Mouse (Mus musculus) CD4-positive, CD25-positive, alpha-beta regulatory T cell, adult 2 months (primary cell): ENCODE measurements around the gene Slc7a15.
"Not testable (repeated sequence)": the region's sequence is repeated elsewhere in the genome, so short reads cannot be mapped to it uniquely, and the experiment has no call there.

Source experiments
- DNase-seq: peaks from one replicate; pipeline ENCODE4 v3.0.0-alpha.2; 2012; ENCODE audit warnings: low read depth, low spot score

Slc7a15 gene

DNA sequence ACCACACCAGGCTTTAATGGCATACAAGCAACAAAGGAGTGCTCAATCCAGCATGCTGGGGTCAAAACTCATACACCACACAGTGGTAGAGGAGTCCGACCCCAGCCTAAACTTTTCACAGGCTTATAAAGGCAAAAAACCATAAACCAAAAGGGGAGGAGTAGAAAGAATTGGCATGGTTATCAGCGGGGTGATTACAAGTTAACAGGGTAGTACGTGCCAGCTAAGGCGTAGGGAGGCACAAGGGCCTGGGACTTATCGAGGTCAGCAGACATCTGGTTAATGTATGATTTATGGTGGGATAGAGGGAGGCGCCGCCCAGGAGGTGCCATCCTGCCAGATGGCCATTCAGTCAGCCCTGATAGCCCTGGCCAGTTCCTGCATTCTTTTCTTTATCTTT, at the start of gene Slc7a15:
Gene Slc7a15 (minus strand): TSS at position 101 of the 400 bp plus-strand sequence.
- DNase-seq, result not testable (repeated sequence)

DNA sequence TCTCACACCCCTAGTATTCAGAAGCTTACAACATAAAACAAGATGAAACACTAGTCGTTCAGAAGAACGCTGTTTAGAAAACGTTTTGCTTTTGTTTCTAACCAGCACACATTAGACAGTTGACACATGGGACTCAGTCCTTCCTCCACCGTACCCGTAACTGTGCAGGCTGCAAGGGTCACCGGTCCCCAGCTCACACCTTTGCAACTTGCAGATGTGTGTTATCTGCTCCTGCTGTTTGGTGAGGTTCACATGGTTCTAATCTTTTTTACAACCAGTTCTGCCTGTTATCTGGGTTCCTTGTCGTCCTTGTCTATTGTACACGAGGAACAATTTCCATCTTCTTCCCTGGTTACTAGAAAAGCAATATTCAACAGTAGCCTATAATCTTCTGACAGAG, 49.3 kb upstream of the Slc7a15 start:
- not testable (repeated sequence) for DNase-seq

DNA sequence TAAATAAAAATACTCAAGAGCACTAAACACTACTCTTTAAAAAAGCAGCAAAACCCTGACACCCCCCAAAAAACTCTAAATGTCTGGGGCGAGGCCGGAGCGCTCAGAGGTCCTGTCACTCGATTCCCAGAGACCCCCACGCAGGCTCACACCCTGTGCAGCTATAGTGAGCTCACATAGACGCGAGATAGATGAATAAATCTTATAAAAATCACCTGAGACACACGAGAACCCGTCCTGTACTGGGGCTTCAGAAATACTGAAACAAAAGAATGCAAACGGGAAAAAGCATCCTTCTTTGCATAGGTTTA, 42.5 kb upstream of the Slc7a15 start:
- no peak for DNase-seq

DNA sequence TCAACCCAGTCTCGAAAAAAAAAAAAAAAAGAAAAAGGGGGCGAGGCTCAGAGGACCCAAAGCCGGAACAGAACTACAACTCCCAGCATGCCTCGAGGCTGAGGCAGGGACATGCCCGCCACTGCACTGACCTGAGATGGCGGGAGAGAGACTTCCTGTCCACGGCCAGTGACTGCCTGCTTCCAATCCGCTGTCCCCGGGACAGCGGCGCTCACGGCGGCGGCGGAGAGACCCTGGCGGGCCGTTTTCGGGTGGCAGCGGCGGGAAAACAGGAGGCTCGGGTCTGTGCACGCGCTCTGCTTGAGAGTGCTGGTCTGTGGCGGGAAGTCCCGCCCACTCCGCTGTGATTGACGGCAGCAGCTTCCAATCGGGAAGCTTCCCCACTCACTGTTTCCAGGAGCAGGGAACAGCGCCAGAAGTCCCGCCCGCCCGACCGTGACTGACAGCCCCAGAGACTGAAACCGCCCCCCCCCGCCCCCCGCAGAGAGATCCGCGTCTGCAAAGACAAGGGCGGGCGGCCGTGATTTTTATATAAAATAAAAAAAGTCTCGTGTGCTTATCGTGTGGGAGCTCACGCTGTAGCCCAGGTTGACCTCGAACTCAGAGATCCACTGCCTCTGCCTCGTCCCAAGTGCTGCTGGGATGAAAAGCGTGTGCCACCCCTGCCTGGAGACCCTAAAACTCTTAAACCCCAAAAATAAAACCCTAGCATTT, 42.0 kb upstream of the Slc7a15 start:
- DNase-seq, result peak; percentile 98

DNA sequence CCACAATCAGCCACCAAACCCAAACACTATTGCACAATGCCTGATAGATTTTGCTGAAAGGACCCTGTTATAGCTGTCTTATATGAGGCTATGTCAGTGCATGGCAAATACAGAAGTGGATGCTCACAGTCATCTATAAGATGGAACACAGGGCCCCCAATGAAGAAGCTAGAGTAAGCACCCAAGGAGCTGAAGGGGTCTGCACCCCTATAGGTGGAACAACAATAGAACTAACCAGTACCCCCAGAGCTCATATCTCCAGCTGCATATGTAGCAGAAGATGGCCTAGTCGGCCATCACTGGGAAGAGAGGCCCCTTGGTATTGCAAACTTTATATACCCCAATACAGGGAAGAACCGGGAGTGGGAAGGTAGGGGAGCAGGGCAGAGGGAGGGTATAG, 41.3 kb upstream of the Slc7a15 start:
- not testable (repeated sequence) for DNase-seq

DNA sequence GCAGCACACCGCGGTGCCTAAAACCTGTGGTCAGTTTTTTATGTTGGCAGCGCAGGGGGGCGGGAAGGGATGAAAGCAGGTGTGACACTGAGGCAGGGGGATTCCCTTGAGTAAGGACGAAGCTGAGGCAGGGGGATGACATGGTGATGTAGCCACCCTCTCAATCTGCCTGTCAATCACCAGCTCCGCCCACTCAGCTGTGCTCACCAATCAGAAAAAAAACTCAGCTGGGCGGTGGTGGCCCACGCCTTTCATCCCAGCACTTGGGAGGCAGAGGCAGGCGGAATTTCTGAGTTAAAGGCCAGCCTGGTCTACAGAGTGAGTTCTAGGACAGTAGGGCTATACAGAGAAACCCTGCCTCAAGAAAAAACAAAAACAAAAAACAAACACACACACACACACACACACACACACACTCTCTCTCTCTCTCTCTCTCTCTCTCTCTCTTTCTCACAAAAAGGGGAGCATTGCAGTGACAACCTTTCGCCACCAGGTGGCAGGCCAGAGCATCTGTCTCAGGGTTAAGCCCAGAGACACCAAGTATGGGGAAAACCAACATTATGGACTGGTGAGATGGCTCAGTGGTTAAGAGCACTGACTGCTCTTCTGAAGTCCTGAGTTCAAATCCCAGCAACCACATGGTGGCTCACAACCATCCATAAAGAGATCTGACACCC, 39.7 kb upstream of the Slc7a15 start:
- DNase-seq, result peak; percentile 94

DNA sequence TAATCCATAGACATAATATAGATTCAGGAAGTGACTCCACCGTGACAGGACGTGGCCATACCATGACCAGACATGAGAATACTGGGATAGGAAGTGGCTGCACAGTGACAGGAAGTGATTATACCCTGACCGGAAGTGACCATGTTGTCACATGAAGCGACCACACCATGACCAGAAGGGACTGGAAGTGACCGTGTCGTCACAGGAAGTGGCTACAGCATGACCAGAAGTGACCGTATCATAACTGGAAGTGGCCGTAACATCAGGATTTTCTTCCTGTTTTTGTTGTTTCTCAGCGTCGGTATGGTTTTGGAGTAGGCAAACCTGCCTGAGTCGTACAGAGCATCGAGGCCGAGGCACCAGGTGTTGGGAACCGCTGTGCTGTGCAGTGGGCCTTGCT, 38.1 kb upstream of the Slc7a15 start:
- peak; percentile 41 for DNase-seq

DNA sequence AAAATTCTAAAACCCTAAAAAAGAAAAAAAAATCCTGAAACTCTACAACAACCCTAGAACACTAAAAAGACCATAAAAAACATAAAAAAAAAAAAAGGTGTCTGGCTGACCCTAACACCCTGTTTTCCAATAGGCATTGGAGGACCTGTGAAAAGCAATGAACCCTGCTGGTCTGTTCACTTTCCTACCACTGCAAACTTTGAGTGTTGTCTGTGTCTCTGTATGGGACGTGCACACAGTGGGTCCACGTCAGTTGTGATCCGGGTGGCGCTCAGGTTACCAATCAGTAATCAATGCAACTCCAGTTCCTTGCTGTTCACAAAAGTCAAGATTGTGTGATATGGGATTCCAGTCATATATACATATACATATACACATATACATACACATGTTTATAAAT, 36.7 kb upstream of the Slc7a15 start:
- peak; percentile 45 for DNase-seq

DNA sequence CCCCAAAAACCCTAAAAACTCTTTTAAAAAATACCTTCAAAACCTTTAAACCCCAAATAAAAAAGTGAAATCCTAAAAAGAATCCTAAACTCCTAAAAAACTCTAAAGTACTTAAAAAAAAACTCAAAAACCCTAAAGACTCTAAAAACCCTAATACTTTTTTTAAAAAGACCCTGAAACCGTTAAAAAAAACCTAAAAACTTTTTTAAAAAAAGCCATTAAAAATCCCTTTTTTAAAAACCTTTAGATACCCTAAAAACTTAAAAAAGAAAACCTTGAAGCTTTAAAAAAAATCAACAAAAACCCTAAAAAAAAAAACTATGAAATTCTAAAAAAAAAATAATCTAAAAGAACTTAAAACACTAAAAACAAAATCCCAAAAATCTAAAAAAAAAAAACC, 35.4 kb upstream of the Slc7a15 start:
- no peak for DNase-seq

DNA sequence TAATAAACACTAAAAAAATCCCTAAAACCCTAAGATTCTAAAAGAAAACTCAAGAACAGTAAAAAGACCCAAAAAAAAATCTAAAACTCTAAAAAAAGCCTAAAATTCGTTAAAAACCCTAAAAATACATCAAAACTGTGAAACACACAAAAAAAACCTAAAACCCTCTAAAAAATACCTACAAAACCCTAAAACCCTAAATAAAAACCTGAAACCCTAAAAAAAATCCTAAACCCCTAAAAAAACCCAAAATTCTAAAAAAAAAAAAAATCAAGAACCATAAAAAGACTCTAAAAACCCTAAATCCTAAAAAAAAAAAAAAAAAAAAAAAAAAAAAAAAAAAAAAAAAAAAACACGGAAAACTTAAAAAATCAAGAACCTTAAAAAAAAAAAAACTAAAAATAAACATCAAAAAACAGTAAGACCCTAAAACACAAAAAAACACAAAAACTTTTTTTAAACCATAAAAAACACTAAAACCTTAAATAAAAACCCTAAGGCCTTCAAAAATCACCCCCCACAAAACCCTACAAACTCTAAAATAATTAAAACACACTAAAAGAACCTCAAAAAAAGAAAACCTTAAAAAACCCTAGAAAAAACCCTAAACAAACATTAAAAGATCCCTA, 34.0 kb upstream of the Slc7a15 start:
- no peak for DNase-seq

DNA sequence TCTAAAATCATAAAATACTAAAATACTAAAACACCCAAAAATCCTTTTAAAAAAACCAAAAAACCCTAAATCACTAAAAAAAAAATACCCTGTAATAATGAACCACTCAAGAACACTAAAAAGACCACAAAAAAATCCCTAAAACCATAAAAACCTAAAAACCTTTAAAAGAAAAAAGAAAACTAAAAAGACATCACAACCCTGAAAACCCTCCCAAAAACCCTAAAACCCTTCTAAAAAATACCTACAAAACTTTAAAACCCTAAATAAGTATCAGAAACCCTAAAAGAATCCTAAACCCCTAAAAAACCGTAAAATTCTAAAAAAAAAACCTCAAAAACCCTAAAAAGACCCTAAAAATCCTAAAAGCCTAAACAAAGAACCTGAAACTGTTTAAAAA, 32.8 kb upstream of the Slc7a15 start:
- DNase-seq, result no peak

DNA sequence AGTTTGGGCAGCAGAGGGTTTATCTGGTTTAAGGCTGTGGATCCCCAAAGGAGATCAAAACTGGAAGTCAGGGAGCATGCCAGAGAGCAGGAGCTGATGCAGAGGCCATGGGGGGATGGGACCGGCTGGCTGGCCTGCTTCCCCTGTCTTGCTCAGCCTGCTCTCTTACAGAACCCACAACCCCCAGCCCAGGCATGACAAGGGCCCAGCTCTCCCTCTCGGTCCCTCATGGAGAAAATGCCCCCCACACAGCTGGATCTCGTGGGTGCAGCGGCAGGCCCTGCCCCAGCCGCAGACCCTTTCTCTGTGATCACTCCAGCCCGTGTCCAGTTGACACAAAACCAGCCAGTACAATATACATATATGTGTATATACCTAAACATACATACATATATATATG, 30.7 kb upstream of the Slc7a15 start:
- DNase-seq, result no peak

DNA sequence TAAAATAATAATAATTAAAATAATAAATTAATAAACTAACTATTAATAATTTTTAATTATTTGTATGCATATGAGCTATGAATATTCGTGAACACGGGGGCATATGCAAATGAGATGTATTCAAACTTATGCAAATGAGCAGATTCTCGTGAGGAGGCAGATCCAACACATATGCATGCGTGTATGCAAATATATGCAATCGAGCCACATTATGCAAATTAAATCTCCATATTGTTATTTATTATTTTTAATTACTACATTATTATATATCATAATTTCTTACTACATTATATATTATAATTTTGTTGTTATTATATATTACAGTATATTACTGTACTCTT, 21.8 kb upstream of the Slc7a15 start:
- DNase-seq, result no peak

DNA sequence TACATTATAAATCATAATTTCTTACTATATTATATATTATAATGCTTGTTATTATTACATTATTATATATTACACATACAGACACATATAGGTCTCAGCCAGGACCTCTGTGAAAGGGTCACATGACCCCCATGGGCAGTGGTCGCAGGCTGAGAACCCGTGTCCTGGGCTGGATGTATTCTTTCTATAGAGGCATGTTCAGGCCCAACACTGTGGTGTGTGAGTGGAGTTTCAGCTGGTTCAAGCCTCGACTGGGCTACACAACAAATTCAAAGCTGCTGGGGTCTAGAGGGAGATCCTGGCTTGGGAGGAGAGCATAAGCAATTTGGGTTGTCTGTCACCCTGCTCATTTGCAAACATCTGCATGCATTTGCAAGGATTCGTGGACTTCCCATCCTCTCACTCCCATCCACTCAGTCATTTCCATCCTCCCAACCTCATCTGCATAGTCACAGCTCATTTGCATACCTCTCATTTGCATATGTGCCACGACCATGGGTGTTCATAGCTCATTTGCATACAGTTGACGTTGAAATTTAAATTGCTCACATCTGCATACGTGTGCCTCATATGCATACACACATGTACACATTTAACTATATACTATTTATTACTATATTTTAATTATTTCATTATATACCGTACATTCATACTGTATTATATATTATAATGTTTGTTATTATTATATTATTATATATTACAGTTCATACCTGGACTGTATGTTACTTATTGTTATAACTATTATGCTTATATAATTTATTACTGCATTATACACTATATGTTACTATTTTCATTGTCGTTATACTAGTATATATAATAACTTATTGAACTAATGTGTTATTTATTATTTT, 21.2 kb upstream of the Slc7a15 start:
- DNase-seq, result peak; percentile 45

DNA sequence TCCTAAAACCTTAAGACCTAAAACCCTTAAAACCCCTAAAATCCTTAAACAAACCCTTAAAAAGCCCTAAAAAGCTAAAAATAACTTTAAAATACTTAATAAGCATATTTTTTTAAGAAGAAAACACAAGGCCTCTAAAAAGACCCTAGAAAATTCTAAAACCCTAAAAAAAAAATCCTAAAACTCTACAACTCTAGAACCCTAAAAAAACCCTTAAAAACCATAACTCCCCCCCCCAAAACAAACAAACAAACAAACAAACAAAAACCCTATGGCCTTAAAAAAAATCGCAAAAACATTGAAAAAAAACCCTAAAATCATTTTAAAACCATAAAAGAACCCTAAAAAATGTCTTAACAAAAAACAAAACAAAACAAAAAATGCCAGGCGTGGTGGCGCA, 19.4 kb upstream of the Slc7a15 start:
- no peak for DNase-seq

DNA sequence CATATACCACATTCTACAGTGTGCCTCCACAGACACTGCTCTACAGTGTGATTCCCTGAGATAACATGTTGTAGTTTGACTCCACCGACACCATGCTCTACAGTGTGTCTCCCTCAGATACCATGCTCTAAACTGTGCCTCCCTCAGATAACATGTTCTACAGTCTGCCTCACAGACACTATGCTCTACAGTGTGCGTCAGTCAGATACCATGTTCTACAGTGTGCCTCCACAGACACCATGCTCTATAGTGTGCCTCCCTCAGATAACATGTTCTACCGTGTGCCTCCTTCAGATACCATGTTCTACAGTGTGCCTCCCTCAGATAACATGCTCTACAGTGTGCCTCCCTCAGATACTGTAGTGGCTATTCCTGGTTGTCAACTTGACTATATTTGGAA, 10.2 kb upstream of the Slc7a15 start:
- DNase-seq, result no peak

DNA sequence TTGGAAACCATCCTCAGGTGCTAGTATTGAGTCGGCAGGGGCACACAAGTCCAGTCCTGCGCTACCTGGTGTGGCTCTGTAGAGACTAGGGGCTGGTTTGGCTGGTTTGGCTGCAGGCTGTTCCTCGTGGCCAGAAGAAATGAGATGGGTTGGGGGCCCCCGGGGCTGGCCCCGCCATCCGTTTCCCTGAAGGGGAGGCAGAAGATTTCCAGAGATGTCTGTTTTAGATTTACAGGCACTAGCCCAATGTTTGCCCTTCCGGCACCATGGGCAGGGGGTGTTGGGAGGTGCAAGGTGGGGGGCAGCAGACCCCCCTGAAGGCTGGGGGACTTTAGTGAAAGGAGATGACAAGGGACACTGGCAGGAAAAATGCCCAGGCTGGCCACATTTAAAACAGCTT, 3.3 kb downstream of the Slc7a15 start:
- DNase-seq, result no peak

DNA sequence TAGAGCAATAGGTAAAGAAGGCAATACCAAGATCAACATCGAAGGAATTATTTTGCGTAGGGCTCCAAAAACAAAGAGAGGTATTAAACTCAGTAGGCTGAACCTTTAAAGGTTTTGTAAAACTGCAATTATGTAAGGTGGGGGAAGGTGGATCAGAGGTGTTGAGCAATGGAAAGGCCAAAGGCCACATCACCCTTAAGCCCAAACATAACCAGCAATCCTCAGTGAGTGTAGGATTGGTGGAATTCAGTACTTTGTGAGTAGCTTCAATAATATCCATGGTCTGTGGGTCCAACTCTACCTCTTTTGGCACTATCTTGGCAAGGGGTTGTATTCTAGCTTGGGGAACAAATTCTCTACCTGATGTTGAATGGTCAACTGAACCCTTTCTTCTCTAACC, 7.5 kb downstream of the Slc7a15 start:
- not testable (repeated sequence) for DNase-seq

DNA sequence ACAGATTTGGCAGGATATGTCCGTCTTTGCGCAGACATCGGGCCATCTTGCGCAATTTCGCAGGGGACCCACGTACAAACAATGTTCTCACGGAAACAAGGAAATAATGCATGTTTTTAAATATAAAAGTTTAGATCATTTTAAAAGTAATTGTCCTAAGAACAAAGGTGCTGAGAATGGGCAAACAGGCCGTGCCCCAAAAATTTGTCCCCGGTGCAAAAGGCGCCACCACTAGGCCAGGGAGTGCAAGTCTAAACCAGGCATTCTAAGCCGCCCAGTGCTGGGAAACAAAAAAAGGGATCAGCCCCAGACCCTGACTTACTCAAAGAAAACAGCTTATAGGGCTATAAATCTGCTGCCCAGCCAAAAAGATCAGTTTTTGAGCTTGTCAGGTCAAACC, 25.5 kb downstream of the Slc7a15 start:
- no peak for DNase-seq

DNA sequence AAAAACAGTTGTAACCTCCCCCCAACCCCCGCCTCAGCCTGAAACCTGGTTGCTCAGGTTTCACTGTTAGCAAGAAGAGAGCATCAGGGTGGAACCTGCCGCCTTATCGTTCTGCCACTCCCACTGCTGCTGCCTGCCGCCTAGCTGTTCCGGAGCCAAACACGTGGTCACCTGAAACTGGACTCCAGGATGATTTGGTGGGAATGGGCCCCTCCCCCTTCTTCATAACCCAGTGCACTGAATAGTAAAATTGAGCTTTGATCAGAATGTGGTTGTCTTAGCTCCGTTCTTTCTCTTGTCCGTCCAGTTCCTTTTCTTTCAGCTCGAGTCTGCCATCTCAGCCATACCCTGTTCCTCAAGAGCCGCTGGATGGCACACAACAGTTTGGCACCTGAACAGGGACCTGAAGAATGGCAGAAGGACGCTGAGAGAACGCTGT, 26.9 kb downstream of the Slc7a15 start:
- DNase-seq, result not testable (repeated sequence)

DNA sequence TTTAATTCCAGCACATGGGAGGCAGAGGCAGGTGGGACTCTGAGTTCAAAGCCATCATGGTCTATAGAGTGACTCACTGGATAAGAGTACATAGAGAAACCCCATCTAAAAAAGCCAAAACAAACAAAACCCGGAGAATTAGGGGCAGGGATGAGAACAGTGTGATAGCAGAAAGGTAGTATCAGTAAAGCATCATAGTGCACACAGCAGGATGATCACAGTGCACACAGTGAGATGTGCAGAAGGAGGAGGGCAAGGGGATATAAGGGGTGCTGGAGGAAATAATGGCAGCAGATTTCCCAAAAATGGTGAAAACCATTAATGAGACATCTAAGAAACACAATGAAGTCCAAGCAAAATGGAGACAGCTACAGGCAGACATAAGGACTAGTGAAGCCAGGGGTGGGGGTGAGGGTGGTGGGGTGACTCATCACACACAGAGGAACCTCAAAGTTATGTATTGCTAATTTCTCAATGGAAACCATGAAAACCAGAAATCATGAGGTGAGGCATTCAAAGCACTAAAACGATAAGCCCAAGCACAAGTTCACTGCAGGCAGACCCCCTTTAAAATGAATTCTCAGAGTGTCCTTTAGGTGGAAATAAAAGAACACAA, 27.5 kb downstream of the Slc7a15 start:
- not testable (repeated sequence) for DNase-seq

DNA sequence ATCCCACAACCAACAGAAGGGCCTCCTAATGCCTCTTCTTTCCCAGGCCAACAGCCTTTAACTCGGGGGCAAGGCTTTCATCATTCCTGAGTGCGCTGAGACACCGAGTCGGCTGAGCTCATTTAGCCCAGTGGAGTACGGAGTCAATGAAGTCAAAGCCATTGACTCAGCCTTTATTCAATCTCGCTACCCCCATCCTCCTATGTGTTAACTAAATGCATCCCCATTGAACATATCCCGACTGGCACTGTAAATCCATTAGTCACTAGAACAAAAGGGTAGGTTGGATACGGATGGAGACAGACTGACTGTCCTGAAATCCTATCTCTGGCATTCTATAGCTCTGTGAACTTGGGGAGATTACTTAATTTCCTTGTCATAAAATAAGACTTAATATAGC, 36.7 kb downstream of the Slc7a15 start:
- DNase-seq, result not testable (repeated sequence)
